Mouse (Mus musculus) heart, postnatal 4 days (tissue): ENCODE measurements around the gene Tmc3. TPM values are rescaled to one million over a fixed set of nuclear protein-coding genes. Genes with fewer than 3 reads are reported as not detected.

Source experiments
- DNase-seq: peaks from one replicate; pipeline ENCODE4 v3.0.0; 2021
- total RNA-seq, 2 experiments: library from RNA; stranded (reverse); gene quantifications; 2 replicates each; pipeline ENCODE4 v1.2.3; 2021

Gene Tmc3
- total RNA-seq, 2 experiments from 2014 or later, result 2.3 to 2.4 TPM

DNA sequence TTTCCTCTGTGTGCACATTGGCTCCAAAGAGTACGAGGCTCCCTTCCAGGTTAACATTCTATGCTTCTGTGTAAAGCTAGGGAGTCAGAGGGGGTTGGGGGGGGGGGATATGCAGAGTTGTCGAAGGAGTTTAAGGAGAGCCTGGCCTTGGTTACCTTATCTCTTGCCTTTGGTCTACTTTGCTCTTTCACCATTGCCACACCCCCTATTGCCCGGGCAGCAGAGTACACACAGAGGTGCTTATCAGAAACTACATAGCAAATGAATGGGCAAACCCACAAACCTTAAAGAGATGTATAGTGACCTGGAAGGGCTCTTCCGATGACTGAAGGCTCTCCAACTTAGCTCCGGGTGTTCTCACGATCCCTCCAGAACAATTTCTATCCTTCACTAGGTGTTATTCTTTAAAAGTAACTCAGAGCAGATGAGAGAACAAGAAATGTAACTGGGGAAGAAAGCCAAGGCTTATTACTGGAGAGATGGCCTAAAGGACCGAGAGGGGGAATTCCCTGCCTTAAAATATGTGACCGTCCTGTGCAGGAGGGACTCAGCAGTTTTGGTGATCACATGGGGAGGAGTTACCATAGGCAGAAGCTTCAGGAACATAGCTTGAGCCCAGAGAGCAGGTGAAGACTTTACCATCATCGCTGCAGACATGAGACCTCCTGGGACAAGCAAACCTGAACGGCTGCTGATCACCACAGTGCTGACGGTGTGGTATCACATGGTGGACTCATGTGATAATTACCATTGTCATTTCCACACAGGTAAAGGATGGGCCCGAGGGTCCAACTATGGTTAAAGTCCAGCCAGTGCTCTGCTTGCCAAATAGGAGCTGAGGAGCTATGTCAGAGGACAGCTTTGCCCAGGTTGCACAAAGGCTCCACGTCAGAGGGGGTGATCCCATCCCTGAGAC lies 14.5 kb downstream of the Tmc3 start:
- no peak for DNase-seq

- DNase-seq, result peak; percentile 61
Observed at GRCm38 (mm10) chr7:83599913-83600286, 15.2 kb downstream of the Tmc3 start.

GRCm38 (mm10) chr7:83604180-83604944 lies 19.6 kb downstream of the Tmc3 start:
- no peak for DNase-seq

DNA sequence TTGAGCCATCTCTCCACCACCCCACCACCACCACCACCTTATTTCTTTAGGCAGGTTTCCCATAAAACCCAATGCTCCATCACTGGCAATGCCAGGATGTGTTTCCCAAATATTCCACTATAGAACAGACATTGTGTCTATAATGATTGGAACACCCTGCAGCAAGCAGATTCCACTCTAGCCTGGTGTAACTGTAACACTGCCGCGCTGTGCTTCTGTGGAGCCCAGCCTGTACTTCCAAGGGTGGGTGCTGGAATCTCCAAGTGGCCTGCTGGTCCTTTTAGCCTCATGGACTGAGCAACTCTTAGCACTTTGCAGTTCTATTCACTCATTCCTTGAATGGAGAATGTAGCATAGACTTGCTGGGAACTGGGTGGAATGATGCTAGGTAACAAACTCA lies 22.1 kb downstream of the Tmc3 start:
- no peak for DNase-seq

- DNase-seq, result no peak
Observed at GRCm38 (mm10) chr7:83609891-83610290, 25.2 kb downstream of the Tmc3 start.

GRCm38 (mm10) chr7:83611886-83612285 lies 27.2 kb downstream of the Tmc3 start:
- no peak for DNase-seq

DNA sequence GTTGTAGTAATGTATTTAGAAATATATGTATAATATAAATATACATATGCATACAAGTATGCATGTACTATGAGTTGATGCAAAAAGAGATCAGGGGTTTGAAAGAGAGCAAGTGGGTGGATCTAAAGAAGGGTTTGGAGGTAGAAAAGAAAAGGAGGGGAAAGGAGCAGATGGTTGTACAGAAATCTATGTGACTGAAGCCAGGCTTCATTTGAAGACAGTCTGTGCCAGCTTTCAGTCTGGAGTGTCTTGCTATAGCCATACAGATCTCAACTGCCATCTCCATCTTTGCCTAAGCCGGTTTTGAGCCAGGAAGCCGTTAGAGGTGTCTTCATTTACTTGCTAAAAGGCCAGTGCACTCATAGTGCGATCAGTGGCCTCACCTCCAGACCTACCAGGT lies 30.5 kb downstream of the Tmc3 start:
- DNase-seq, result no peak

- DNase-seq, result no peak
Observed at GRCm38 (mm10) chr7:83615815-83616214, 31.1 kb downstream of the Tmc3 start.

GRCm38 (mm10) chr7:83616268-83616667 lies 31.5 kb downstream of the Tmc3 start:
- no peak for DNase-seq

DNA sequence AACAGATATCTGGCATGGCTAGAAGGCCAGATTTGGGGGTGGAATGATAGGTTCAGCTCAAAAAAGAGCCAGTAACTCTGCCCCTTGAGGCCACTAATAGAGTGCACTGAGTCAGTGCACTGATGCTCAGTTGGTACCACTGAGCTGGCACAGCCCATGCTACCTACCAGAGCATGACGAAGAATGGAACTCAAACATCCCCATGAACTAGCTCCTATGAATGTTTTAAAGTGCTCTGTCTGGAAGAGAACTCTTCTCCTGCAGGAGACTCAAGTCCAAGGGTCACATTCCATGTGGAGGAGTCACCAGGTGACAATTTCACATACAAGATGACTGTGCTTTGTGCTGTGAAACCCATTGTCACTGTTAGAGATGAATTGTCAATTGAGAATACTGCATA lies 34.0 kb downstream of the Tmc3 start:
- no peak for DNase-seq

- DNase-seq, result no peak
Observed at GRCm38 (mm10) chr7:83622582-83622981, 37.9 kb downstream of the Tmc3 start.

DNA sequence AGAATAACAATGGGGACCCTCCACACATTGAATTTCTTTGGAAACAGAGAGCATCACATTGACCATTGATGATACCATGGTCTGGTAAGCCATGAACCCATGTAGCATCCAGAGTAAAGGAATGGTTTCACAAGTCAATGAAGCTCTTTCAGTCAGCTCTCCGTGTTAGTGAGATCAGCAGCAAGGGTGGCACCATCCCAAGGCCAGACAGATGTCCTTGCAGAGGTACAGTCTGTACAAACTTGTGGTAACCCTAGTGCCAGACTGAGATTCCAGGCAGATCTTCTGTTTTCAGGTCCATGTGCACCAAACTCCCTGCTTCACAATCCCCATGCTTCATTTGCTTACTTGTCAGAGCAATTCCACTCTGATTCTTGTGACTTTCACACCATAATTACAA lies 39.3 kb downstream of the Tmc3 start:
- DNase-seq, result no peak

DNA sequence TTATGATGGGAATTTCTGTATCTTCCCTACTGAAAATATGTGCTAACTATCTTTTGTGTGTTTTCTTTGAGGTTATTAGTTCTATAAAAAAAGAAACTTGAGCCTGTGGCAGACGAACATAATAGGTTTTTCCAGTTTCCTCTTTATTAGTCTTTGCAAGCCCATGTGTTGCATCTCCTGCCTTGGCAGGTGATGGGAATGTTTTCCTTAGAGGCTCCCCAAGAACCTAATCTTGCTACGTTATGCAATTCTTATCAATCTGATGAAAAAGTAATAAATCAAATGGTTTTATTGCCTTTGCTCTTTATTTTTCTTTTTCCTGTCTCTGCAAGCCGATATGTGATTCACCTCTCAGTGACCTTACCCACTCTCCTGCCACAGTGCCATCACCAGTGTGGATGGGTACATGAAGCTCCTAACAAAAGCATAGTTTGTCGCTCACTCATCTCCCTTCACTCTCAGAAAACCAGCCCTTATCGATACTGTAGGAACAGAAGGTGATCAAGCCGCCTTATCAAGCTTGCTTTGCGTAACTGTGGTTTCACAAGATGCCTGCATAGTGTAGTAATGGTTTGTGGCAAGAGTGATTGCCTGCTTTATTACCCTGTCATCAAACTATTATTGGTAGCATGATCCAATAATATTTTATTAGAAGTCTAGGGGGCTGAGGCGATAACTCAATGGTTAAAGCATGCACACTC lies 42.0 kb downstream of the Tmc3 start:
- DNase-seq, result no peak

DNA sequence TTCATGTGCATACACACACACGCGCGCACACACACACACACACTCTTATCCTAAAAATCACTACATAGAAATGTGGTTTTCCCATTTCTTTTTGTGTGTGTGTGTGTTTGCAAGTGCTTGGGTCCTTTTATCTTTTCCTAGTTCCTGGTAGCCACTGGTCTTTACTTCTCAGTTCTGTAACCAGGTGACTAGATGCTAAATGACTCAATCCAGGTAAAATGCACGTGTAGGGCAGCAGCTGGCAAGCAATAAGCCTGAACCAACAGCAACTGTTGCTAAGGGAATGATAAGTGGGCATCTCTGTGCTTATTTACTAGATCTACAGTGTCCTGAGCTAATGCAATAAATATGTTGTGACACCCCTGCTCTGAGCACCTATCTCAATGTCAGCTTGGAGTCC lies 42.6 kb downstream of the Tmc3 start:
- no peak for DNase-seq

DNA sequence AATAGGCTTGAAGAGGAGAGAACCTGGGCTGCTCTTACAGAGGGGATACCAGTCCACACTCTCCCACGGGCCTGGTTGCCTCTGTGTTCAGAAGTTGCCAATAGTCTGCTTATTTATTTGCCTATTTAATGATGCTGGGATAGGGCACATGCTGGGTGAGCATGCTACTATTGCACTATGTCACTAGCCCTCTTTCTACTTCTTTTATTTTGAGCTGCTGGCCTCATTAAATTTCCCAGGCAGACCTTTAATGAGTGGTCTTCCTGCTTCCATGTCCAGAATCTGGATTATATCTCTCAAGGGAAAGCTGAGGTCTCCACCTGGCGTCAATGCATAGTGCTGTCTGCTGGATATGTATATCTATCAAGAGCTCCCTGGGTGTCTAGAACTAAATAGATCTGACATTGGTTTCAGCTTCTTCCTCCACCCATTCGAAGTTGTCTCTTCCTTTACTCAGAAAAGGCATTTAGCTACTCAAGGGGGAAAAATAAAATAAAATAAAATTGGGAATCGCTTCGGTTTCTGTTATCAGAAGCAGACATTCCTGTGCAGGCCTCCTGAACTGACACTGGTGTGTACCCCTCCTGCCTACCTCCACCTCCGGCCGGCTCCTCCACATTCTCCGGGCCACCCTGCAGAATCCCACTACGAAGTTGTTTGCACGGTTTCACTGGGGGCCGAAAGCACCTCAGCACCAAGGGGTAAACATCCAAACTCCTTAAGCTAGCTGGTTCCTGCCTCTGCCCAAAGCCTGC lies 46.5 kb downstream of the Tmc3 start:
- no peak for DNase-seq

GRCm38 (mm10) chr7:83631828-83632681 lies 47.3 kb downstream of the Tmc3 start, which contains the start of gene Stard5:
Stard5 (plus strand) TSS chr7:83631959.
- DNase-seq, result peak; percentile 92

- no peak for DNase-seq
Observed at GRCm38 (mm10) chr7:83632682-83633120, 48.0 kb downstream of the Tmc3 start.

DNA sequence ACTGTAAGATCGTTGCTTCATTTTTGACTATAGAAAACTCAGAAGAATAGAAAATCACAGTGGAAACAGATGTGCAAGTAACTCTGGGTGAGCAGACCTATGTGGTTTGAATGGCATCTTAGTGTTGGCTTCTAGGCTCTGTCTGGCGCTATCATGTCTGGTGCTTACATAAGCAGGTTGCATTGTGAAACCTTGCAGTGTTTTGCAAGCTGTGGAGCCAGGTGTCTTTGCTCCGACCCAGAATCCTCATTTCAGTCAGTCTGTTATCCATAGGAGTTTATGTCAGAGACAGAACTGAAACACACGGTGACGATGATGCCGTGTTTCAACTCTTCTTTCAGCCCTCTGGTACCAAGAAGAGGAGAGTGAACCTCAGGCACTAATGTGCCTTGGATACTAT lies 49.1 kb downstream of the Tmc3 start:
- no peak for DNase-seq

DNA sequence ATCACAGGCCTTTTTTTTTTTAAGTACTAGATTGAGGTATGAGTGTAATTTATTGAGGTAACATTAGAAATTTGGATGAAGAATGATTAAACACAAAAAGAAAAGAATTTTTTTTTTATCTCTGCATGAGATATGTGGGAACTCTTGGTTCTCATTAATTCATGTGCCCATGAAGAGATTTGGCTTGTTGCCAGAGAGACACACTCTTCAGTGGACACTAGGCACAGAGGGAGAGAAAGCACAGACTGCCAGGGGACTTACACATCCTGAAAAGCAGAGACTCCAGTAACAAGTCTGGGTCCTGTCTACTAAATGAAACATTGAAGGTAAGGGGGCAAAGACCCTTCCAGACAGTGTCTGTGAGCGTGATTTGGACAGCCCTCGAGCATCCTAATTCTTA lies 51.0 kb downstream of the Tmc3 start:
- no peak for DNase-seq

GRCm38 (mm10) chr7:83636425-83636824 lies 51.7 kb downstream of the Tmc3 start:
- no peak for DNase-seq
